Mouse (Mus musculus): ENCODE measurements at regions not wholly inside any gene's neighbourhood (a gene's known extent, or its start where the extent isn't known, plus 50 kb on each side); places are given as distances from the start of the nearest gene placed in this dataset.

DNA sequence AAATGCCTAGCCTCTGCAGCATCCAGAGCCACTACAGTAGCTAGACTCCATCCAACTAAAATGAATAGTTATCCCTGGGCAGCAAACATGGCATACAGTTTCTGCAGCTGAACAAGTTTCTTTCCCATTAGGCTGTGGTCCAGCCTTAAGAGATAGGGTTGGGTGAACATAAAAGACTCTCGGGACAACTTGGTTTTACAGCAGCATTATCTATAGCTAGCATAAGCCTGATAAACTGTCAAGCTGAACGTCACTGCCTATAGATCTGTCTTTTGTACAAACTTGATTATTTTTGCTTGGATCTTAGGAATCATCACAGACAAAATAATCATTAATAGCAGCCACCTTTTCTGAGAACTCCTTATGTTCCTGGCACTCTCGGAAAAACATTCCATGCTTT lies 169.8 kb upstream of the Acvr2a start:
- H3K4me2 ChIP-seq = no peak overlapping the region
- H3K4me3 ChIP-seq (replicated peaks) = no peak overlapping the region
- 84% methylated on average over 3 of the region's 3 CpGs for WGBS
- H3K9me3 ChIP-seq (replicated peaks) = no peaks in the 10 kb centered on the region
- ATAC-seq (replicated peaks; ENCODE audit: low FRiP score) = no peak
- H3K9ac ChIP-seq = no peak overlapping the region
- H3K27me3 ChIP-seq = no peaks in the 10 kb centered on the region
- no peaks in the 10 kb centered on the region for H3K4me1 ChIP-seq
- H3K27ac ChIP-seq = no peak overlapping the region
- H3K36me3 ChIP-seq = no peaks in the 10 kb centered on the region

DNA sequence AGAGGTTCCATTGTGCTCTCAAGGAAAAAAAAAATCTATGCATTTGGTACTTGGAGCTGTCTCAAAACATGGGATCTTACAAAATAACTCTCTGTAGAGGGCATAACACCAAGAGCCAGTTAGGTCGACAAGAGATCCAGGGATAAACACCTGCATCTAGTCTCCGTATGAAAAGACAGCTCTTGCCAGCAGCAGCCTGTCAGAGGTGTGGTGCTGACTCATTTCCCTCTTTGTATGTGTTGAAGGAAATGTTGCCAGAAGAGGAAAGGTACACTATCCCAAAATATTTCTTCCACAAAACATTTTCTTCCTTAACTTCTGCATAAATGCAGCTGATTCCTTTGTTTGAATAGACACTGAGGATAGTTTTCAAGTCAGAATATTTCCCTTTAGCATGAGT lies 163.6 kb upstream of the Acvr2a start:
- WGBS = 54% methylated on average over 2 of the region's 2 CpGs
- H3K4me3 ChIP-seq (replicated peaks) = no peak overlapping the region
- no peak overlapping the region for H3K27ac ChIP-seq
- no peaks in the 10 kb centered on the region for H3K4me1 ChIP-seq
- H3K9me3 ChIP-seq (replicated peaks) = no peaks in the 10 kb centered on the region
- no peaks in the 10 kb centered on the region for H3K36me3 ChIP-seq
- no peak overlapping the region for H3K9ac ChIP-seq
- no peaks in the 10 kb centered on the region for H3K27me3 ChIP-seq
- H3K4me2 ChIP-seq = no peak overlapping the region
- ATAC-seq (replicated peaks; ENCODE audit: low FRiP score) = no peak

DNA sequence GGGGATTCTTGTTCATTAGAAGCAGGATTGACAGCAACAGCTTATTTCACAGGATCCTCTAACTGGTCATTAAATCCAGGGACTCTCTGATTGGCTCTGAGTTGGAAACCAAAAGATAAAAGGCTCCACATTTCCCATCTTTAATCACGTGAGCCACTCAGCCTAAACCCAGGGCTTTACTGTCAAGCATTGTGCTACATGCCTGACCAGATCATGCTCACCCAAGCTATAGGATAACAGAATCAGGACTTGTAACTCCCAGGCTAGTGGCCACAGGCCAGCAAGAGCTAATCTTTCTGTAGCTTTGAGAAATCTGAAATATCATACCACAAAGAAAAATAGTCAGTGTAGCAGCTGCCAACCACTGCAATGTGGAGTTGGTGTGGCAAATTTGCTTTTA lies 152.7 kb upstream of the Acvr2a start:
- ATAC-seq (replicated peaks; ENCODE audit: low FRiP score) = no peak
- Histone ChIP-seq H3K9me3 (replicated peaks) (no peaks in the 10 kb centered on the region), H3K4me1 (no peaks in the 10 kb centered on the region), H3K4me2 (no peak overlapping the region), H3K4me3 (replicated peaks) (no peak overlapping the region), H3K27ac (no peak overlapping the region), H3K9ac (no peak overlapping the region), H3K36me3 (no peaks in the 10 kb centered on the region), H3K27me3 (no peaks in the 10 kb centered on the region)
- WGBS = 62% methylated on average over 1 of the region's 1 CpGs

DNA sequence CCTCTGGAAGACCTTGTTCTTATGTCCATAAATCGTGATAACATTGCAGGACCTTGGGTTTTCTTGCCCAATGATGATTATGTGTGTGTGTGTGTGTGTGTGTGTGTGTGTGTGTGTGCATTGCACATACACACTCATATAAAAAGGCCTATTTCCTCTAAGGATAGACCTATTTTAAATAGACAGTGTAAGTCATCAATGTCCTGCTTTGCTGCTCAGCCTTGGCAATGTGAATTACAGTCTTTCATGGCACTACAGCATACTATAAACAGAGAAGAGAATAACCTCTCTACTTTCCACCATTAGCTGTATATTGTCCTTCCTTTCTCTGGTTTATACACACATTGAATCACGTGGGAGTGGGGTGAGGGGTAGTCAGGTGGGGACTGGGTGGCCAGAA lies 148.8 kb upstream of the Acvr2a start:
- H3K4me3 ChIP-seq (replicated peaks) = no peak overlapping the region
- H3K4me1 ChIP-seq = no peaks in the 10 kb centered on the region
- no peaks in the 10 kb centered on the region for H3K27me3 ChIP-seq
- ATAC-seq (replicated peaks; ENCODE audit: low FRiP score) = 0 out of 2 replicates have a peak, but pooled peaks have one; percentile 43
- H3K27ac ChIP-seq = no peak overlapping the region
- WGBS = 59% methylated on average over 2 of the region's 2 CpGs
- H3K9me3 ChIP-seq (replicated peaks) = no peaks in the 10 kb centered on the region
- no peak overlapping the region for H3K9ac ChIP-seq
- H3K36me3 ChIP-seq = no peaks in the 10 kb centered on the region
- H3K4me2 ChIP-seq = no peak overlapping the region

DNA sequence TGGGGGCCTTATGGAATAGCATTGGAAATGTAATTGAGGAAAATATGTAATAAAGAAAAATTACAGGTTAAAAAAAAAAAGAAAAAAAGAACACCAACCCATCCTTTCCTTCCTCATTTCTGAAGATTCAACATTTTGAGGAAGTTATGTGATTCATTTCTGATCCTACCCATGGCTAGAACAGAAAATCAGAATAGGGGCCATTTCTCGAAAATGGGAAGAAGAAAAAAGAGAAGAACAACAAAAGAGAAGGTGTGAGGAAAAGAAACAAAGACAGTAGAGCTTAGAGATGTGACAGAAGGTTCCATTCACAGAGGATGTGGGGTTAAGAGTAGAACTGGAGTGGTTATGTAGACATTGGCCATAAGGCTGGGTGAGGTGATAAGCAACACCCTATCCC lies 124.8 kb upstream of the Acvr2a start:
- Histone ChIP-seq H3K4me1 (no peaks in the 10 kb centered on the region), H3K4me2 (no peak overlapping the region), H3K27me3 (no peaks in the 10 kb centered on the region), H3K4me3 (replicated peaks) (no peak overlapping the region), H3K36me3 (no peaks in the 10 kb centered on the region), H3K9ac (no peak overlapping the region), H3K9me3 (replicated peaks) (no peaks in the 10 kb centered on the region), H3K27ac (no peak overlapping the region)
- 79% methylated on average over 1 of the region's 1 CpGs for WGBS
- ATAC-seq (replicated peaks; ENCODE audit: low FRiP score) = no peak

DNA sequence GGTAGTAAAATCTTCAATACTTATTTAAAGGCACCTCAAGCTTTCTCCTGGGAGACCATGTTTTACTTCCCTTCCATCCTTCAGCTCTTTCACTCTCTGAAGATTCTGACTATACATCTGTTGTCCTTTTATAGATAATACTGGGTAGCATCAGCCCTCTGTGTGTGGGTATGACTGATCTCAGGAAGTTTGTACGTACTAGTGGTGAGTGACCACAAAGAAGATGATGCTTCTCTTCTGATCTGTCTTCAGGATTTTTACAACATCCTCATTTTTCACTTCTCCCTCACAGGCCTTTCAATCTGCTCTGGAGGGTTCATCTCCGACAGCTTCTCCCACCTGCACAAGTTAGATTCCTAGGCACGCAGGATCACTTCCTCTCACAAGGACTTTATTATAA lies 119.4 kb upstream of the Acvr2a start:
- no peaks in the 10 kb centered on the region for H3K27me3 ChIP-seq
- no peaks in the 10 kb centered on the region for H3K4me1 ChIP-seq
- H3K4me3 ChIP-seq (replicated peaks) = no peak overlapping the region
- no peak for ATAC-seq (replicated peaks; ENCODE audit: low FRiP score)
- no peak overlapping the region for H3K27ac ChIP-seq
- H3K4me2 ChIP-seq = no peak overlapping the region
- no peaks in the 10 kb centered on the region for H3K36me3 ChIP-seq
- no peaks in the 10 kb centered on the region for H3K9me3 ChIP-seq (replicated peaks)
- WGBS = 90% methylated on average over 3 of the region's 3 CpGs
- H3K9ac ChIP-seq = no peak overlapping the region

DNA sequence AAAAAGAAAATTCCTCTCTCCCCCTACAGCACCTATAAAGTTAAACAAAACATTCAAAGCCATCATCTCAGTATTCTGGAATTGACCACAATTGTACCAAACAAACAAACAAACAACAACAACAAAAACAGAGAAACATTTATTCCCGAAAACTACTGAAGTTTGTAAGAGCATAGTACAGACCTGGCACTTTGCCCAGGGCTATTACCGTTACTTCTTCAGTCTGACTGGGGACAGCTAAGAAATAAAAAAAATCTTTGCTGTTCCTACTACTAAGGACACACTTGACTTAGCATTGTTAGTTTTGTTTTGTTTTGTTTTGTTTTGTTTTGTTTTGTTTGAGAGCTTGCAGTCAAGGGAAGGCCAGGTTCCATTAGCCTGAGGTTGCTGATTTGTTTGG lies 113.0 kb upstream of the Acvr2a start:
- Histone ChIP-seq H3K4me3 (replicated peaks) (no peak overlapping the region), H3K27ac (0 out of 2 replicates have a peak overlapping the region, but pooled peaks have one; percentile 32), H3K4me2 (no peak overlapping the region), H3K27me3 (no peaks in the 10 kb centered on the region), H3K9ac (no peak overlapping the region), H3K9me3 (replicated peaks) (no peaks in the 10 kb centered on the region), H3K4me1 (peaks cover 14% of the 10 kb centered on the region), H3K36me3 (no peaks in the 10 kb centered on the region)
- ATAC-seq (replicated peaks; ENCODE audit: low FRiP score) = no peak
- 50% methylated on average over 2 of the region's 2 CpGs for WGBS

DNA sequence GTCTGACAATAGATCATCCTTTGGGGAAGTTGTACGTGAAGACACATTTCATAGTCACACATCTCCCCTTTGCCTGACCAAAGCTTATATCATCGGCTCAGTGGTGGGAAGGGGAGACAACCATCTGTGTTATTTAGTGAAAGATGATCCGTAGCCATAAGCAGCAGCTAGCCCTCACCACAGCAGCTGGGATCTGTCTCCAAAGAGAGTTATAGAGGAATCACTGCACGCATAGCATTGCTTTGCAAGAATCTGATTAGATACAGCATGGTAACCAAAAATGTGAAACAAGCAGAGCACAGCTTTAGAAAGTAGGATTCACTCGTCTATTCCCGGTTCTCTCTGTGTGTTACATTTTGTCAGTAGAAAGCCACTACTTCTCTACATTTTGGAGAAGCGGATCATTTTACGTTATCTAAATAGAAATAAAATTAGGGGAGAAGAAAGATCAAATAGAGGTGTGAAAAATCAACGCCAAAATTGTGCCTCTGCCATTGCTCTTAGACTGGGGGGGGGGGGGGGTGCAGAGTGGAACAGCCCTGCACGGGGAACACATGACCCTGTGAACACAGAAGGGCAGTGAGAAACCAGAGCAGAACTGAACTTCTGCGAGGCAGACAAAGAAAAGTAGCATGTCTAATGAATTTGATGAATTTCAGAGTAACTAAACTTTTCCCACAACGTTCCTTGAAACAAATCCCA lies 108.7 kb upstream of the Acvr2a start:
- peak; percentile 92 for ATAC-seq (replicated peaks; ENCODE audit: low FRiP score)

DNA sequence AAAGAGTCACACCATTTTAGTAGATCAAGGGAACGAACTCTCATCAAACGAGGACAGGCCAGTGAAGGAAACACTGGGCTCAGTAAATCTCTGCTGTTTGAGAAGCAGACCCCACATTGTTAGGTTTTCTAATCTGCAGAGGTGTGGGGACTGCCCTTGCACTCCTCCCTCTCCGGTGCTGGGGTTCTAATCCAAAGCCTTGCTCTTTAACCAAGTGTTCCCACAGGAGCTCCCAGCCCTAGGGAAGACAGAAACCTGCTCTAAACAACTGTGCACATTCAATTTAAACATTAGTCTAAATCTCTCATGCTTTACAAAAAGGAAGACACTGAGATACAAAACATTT lies 108.1 kb upstream of the Acvr2a start:
- H3K4me1 ChIP-seq = peaks cover 19% of the 10 kb centered on the region
- no peaks in the 10 kb centered on the region for H3K27me3 ChIP-seq
- WGBS = 25% methylated on average over 3 of the region's 3 CpGs
- 0 out of 2 replicates have a peak, but pooled peaks have one; percentile 18 for ATAC-seq (replicated peaks; ENCODE audit: low FRiP score)
- no peak overlapping the region for H3K9ac ChIP-seq
- no peaks in the 10 kb centered on the region for H3K9me3 ChIP-seq (replicated peaks)
- H3K36me3 ChIP-seq = no peaks in the 10 kb centered on the region
- H3K4me3 ChIP-seq (replicated peaks) = no peak overlapping the region
- 0 out of 2 replicates have a peak overlapping the region, but pooled peaks have one; percentile 23 for H3K27ac ChIP-seq
- 0 out of 2 replicates have a peak overlapping the region, but pooled peaks have one; percentile 19 for H3K4me2 ChIP-seq

More for the DNA sequence above, 108.7 kb upstream of the Acvr2a start:
- H3K36me3 ChIP-seq = no peaks in the 10 kb centered on the region
- no peak overlapping the region for H3K4me3 ChIP-seq (replicated peaks)
- peaks cover 19% of the 10 kb centered on the region for H3K4me1 ChIP-seq
- H3K27me3 ChIP-seq = no peaks in the 10 kb centered on the region
- 0 out of 2 replicates have a peak overlapping the region, but pooled peaks have one; percentile 23 for H3K27ac ChIP-seq
- no peak overlapping the region for H3K9ac ChIP-seq
- 0 out of 2 replicates have a peak overlapping the region, but pooled peaks have one; percentile 19 for H3K4me2 ChIP-seq
- no peaks in the 10 kb centered on the region for H3K9me3 ChIP-seq (replicated peaks)
- 27% methylated on average over 12 of the region's 12 CpGs for WGBS

DNA sequence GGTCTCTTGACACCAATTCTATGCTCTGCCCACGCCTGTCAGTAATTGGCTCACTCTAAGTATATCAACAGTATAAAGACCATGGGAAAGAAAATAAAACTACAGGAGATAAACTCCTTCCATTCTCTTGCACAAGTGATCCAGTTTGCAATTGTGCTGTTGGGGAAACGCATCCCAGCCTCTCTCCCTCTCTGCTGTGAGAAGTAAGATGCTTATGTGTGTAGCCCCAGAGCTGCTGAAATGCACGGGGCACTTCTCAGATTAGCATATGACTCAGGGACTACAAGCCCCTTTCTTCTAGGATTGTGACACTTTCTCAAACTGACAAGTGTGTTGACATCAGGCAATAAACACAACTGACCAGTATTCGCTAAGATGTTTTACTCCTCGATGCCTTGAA lies 107.7 kb upstream of the Acvr2a start:
- no peak for ATAC-seq (replicated peaks; ENCODE audit: low FRiP score)
- H3K27me3 ChIP-seq = no peaks in the 10 kb centered on the region
- no peak overlapping the region for H3K4me3 ChIP-seq (replicated peaks)
- H3K9me3 ChIP-seq (replicated peaks) = no peaks in the 10 kb centered on the region
- H3K4me1 ChIP-seq = peaks cover 18% of the 10 kb centered on the region
- H3K27ac ChIP-seq = no peak overlapping the region
- no peak overlapping the region for H3K4me2 ChIP-seq
- H3K9ac ChIP-seq = no peak overlapping the region
- H3K36me3 ChIP-seq = no peaks in the 10 kb centered on the region
- 41% methylated on average over 5 of the region's 5 CpGs for WGBS

DNA sequence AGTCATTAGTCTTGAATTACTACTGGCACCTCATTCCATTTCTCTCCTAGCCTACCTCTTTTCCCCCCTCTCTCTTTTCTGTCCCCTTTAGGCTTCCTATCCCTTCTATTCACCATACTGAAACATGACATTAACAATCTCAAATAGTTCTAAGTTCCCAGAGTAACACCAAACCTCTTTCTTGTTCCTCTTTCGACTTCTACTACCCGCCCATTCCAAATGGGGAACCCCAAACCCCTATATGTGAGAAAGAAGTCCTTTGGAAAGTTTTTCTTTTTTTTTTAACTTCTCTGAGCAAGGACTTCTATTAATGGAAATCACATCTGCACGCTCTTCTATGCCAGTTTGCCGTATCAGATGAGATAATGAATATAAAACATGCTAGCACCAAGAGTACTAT lies 97.7 kb upstream of the Acvr2a start:
- no peak overlapping the region for H3K4me3 ChIP-seq (replicated peaks)
- no peak overlapping the region for H3K9ac ChIP-seq
- no peaks in the 10 kb centered on the region for H3K9me3 ChIP-seq (replicated peaks)
- H3K4me2 ChIP-seq = no peak overlapping the region
- H3K27me3 ChIP-seq = no peaks in the 10 kb centered on the region
- 91% methylated on average over 4 of the region's 4 CpGs for WGBS
- H3K36me3 ChIP-seq = no peaks in the 10 kb centered on the region
- H3K27ac ChIP-seq = no peak overlapping the region
- no peaks in the 10 kb centered on the region for H3K4me1 ChIP-seq
- no peak for ATAC-seq (replicated peaks; ENCODE audit: low FRiP score)

DNA sequence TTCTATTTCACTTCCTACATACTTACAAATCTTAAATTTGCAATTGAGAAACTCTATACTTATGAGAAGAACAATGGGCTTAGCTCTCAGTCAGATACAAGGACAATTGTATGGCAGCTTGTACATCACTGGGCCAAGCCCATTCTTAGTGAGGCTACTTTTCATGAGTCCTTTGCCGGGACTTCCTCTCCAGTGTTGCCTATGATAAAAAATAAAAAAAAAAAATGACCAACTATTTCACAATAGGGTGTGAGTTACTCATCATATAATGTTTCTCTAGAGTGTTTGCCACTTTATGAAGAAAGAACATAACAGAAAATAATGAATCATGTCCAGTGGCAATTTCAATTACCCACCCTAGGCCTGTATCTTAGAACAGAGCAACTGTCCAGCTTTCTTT lies 96.1 kb upstream of the Acvr2a start:
- WGBS = 90% methylated on average over 1 of the region's 1 CpGs
- no peak for ATAC-seq (replicated peaks; ENCODE audit: low FRiP score)
- no peak overlapping the region for H3K9ac ChIP-seq
- no peaks in the 10 kb centered on the region for H3K36me3 ChIP-seq
- no peaks in the 10 kb centered on the region for H3K4me1 ChIP-seq
- no peaks in the 10 kb centered on the region for H3K27me3 ChIP-seq
- no peak overlapping the region for H3K4me2 ChIP-seq
- H3K4me3 ChIP-seq (replicated peaks) = no peak overlapping the region
- no peak overlapping the region for H3K27ac ChIP-seq
- H3K9me3 ChIP-seq (replicated peaks) = no peaks in the 10 kb centered on the region

DNA sequence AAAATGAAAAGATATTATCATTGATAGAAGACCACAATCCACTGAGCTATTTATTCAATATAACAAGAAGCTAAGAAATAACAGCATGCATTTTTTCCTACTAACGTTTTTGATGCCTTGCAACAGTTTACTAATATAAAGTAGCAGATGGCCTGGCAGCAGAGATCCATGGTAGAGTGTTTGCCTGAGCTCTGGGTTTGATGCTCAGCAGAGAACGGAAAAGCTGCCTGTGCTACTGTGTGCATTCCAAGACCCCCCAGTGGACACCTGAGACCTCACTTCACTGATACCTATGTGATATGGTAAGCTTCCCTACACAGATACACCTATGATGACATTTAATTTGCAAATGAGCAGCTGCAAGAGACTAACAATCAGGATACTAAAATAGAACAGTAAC lies 95.6 kb upstream of the Acvr2a start:
- Histone ChIP-seq H3K27ac (no peak overlapping the region), H3K27me3 (no peaks in the 10 kb centered on the region), H3K36me3 (no peaks in the 10 kb centered on the region), H3K4me1 (no peaks in the 10 kb centered on the region), H3K9ac (no peak overlapping the region), H3K4me2 (no peak overlapping the region), H3K9me3 (replicated peaks) (no peaks in the 10 kb centered on the region), H3K4me3 (replicated peaks) (no peak overlapping the region)
- ATAC-seq (replicated peaks; ENCODE audit: low FRiP score) = no peak
- WGBS = 82% methylated on average over 2 of the region's 2 CpGs

Measured in kidney, embryonic 15.5 days (tissue).